Mouse (Mus musculus) MEL (cell line): ENCODE results near the gene Atp6ap2. TPM values are rescaled to one million over a fixed set of nuclear protein-coding genes. Genes with fewer than 3 reads are reported as not detected.

Source experiments
- DNase-seq: peaks from one replicate; pipeline ENCODE4 v3.0.0; 2011; ENCODE audit warnings: low read depth, low spot score
- H3K27ac ChIP-seq: 2 replicates; pipeline ENCODE4 v1.5.1; 2012; ENCODE audit warnings: low read depth, mild to moderate bottlenecking, control low read depth, low read length, moderate library complexity; ENCODE audit not compliant: control insufficient read depth
- H3K27me3 ChIP-seq, 2 experiments: fragments of 150-350 bp in 1 of 2; sonication (generic) in 1 of 2; 2 replicates each; pipeline ENCODE4 v1.6.1; 2012; ENCODE audit warnings: low read length in 2 of 2, mild to moderate bottlenecking in 2 of 2, improper control_type of control experiment in 1 of 2, moderate library complexity in 1 of 2; ENCODE audit not compliant: insufficient read depth in 2 of 2, control insufficient read depth in 1 of 2
- H3K36me3 ChIP-seq, 2 experiments: 2 replicates each; pipeline ENCODE4 v1.6.1; 2012 to 2014; ENCODE audit warnings: low read length in 2 of 2, improper control_type of control experiment in 1 of 2, inconsistent platforms in 1 of 2, mild to moderate bottlenecking in 1 of 2; ENCODE audit not compliant: insufficient read depth in 2 of 2, control insufficient read depth in 1 of 2
- H3K4me1 ChIP-seq, 2 experiments: fragments of 150-350 bp in 1 of 2; sonication (generic) in 1 of 2; 2 replicates each; pipeline ENCODE4 v1.6.1; 2012; ENCODE audit warnings: low read length in 2 of 2, improper control_type of control experiment in 1 of 2, mild to moderate bottlenecking in 1 of 2; ENCODE audit not compliant: insufficient read depth in 2 of 2, control insufficient read depth in 1 of 2
- H3K4me3 ChIP-seq, 2 experiments: fragments of 150-350 bp in 1 of 2; sonication (generic) in 1 of 2; 2 replicates each; pipeline ENCODE4 v1.5.1; 2012; ENCODE audit warnings: low read depth in 2 of 2, low read length in 2 of 2, mild to moderate bottlenecking in 2 of 2, moderate library complexity in 2 of 2, control low read depth in 1 of 2, improper control_type of control experiment in 1 of 2; ENCODE audit not compliant: control insufficient read depth in 1 of 2, insufficient read depth in 1 of 2
- H3K79me2 ChIP-seq: 2 replicates; pipeline ENCODE4 v1.6.1; 2012; ENCODE audit warnings: mild to moderate bottlenecking, low read length, moderate library complexity; ENCODE audit not compliant: control insufficient read depth, poor library complexity, insufficient read depth
- H3K9ac ChIP-seq: 2 replicates; pipeline ENCODE4 v1.6.1; 2012; ENCODE audit warnings: low read depth, mild to moderate bottlenecking, control low read depth, low read length, moderate library complexity; ENCODE audit not compliant: control insufficient read depth, poor library complexity, severe bottlenecking
- H3K9me3 ChIP-seq: fragments of 150-350 bp; sonication (generic); replicated peaks from 2 replicates; pipeline ENCODE4 v1.6.1; 2012; ENCODE audit warnings: mild to moderate bottlenecking, low read length, improper control_type of control experiment, moderate library complexity; ENCODE audit not compliant: insufficient read depth
- CHD2 ChIP-seq: IDR thresholded peaks from 2 replicates; pipeline ENCODE4 v1.6.1; 2011; ENCODE audit warnings: low read length, improper control_type of control experiment
- CTCF ChIP-seq, 3 experiments: IDR thresholded peaks in 2 of 3; conservative IDR thresholded peaks in 1 of 3; 2 replicates each; pipeline ENCODE4 v1.5.1; 2011 to 2012; ENCODE audit warnings: low read length in 3 of 3, low read depth in 2 of 3, mild to moderate bottlenecking in 2 of 3, improper control_type of control experiment in 1 of 3, inconsistent platforms in 1 of 3, mixed read lengths in 1 of 3, moderate library complexity in 1 of 3; ENCODE audit not compliant: control insufficient read depth in 1 of 3, insufficient read depth in 1 of 3, poor library complexity in 1 of 3, severe bottlenecking in 1 of 3
- ETS1 ChIP-seq: IDR thresholded peaks from 2 replicates; pipeline ENCODE4 v1.6.1; 2012; ENCODE audit warnings: low read depth, mild to moderate bottlenecking, inconsistent platforms, low read length, improper control_type of control experiment, moderate library complexity
- HCFC1 ChIP-seq: IDR thresholded peaks from 2 replicates; pipeline ENCODE4 v1.6.1; 2012; ENCODE audit warnings: low read depth, mild to moderate bottlenecking, inconsistent platforms, low read length, improper control_type of control experiment, moderate library complexity
- JUND ChIP-seq: IDR thresholded peaks from 2 replicates; pipeline ENCODE4 v1.6.1; 2011; ENCODE audit warnings: low read depth, mild to moderate bottlenecking, improper control_type of control experiment, low read length
- MAX ChIP-seq: IDR thresholded peaks from 2 replicates; pipeline ENCODE4 v1.6.1; 2011; ENCODE audit warnings: low read length, improper control_type of control experiment
- MXI1 ChIP-seq: IDR thresholded peaks from 2 replicates; pipeline ENCODE4 v1.6.1; 2011; ENCODE audit warnings: mild to moderate bottlenecking, low read depth, low read length, improper control_type of control experiment
- POLR2A ChIP-seq, 2 experiments: IDR thresholded peaks; 2 replicates each; pipeline ENCODE4 v1.6.1; 2011 to 2012; ENCODE audit warnings: low read length in 2 of 2, mild to moderate bottlenecking in 2 of 2, control low read depth in 1 of 2, improper control_type of control experiment in 1 of 2, low read depth in 1 of 2, moderate library complexity in 1 of 2; ENCODE audit not compliant: control insufficient read depth in 1 of 2, insufficient read depth in 1 of 2, poor library complexity in 1 of 2
- POLR2AphosphoS5 ChIP-seq: IDR thresholded peaks from 2 replicates; pipeline ENCODE4 v1.6.1; 2012; ENCODE audit warnings: low read depth, borderline replicate concordance, mild to moderate bottlenecking, inconsistent platforms, low read length, moderate library complexity, mixed read lengths
- RAD21 ChIP-seq: IDR thresholded peaks from 2 replicates; pipeline ENCODE4 v1.6.1; 2011; ENCODE audit warnings: mild to moderate bottlenecking, low read depth, low read length, improper control_type of control experiment
- SIN3A ChIP-seq: IDR thresholded peaks from 2 replicates; pipeline ENCODE4 v1.6.1; 2012; ENCODE audit warnings: low read length, improper control_type of control experiment, inconsistent platforms
- SMC3 ChIP-seq: IDR thresholded peaks from 2 replicates; pipeline ENCODE4 v1.6.1; 2011; ENCODE audit warnings: low read depth, low read length, improper control_type of control experiment
- USF2 ChIP-seq, 2 experiments: IDR thresholded peaks; 2 replicates each; pipeline ENCODE4 v1.6.1; 2011 to 2012; ENCODE audit warnings: improper control_type of control experiment in 2 of 2, low read length in 2 of 2, borderline replicate concordance in 1 of 2, inconsistent platforms in 1 of 2, low read depth in 1 of 2, mild to moderate bottlenecking in 1 of 2; ENCODE audit not compliant: insufficient read depth in 1 of 2
- ZNF384 ChIP-seq: IDR thresholded peaks from 2 replicates; pipeline ENCODE4 v1.6.1; 2012; ENCODE audit warnings: low read depth, mild to moderate bottlenecking, inconsistent platforms, low read length, improper control_type of control experiment
- polyA plus RNA-seq, 2 experiments: library from polyadenylated mRNA; stranded (reverse) in 1 of 2; unstranded in 1 of 2; fragments of >175 nt in 1 of 2; fragments of >200 nt in 1 of 2; gene quantifications; 2 replicates each; pipeline versions ENCODE4 v1.2.1 to v1.2.4; 2012; ENCODE audit warnings: low replicate concordance in 2 of 2, low read depth in 1 of 2; ENCODE audit not compliant: insufficient read length in 2 of 2, insufficient read depth in 1 of 2, missing spikeins in 1 of 2
- total RNA-seq: library from RNA; depleted of rRNA; stranded (reverse); fragments of 300-350 nt; gene quantifications from 2 replicates; pipeline ENCODE4 v1.2.3, GENCODE M21; 2012; rRNA removed

The Atp6ap2 gene
- total and polyA plus RNA-seq, 3 experiments = 47.6 to 323 (median 56.4) TPM

DNA sequence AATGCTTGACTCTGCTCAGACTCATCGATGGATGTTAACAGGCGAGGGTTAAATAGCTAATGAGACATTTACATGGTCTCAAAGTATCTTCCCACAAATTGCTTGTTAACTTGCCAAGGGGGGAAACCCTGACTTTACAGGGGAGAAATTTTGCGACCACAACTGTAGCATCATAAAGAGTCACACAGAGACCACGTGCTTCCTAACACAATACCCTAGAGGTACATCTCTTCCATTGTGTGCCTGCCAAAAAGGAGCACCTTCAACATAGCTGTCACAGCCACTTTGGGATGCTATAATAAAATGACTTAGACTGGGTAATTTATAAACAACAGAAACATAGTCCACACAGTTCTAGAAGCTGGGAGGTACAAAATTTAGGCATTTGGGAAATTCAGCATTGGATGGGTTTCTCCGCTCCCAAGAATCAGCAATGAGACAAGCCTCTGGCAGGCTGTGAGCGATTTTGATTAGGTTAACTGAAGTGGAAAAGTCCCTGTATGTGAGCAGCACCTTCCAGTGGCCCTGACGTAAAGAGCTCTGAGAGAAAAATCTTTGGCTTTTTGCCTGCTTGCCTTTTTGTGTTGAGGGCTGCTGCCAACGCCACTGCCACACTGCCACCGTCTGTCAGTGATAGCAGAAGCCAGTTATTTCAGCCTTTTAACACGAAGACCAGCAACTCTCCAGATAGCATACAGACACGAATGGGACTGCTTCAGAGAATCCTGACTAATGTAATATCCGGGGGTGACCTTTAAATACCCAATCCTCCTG, 58.1 kb downstream of the Atp6ap2 start:
- Histone ChIP-seq H3K27me3 (no peaks in the 10 kb centered on the region), H3K27ac (no peak overlapping the region), H3K9ac (no peak overlapping the region), H3K36me3 (no peaks in the 10 kb centered on the region; a peak in 1 of 4 replicates), H3K79me2 (no peaks in the 10 kb centered on the region), H3K9me3 (no peaks in the 10 kb centered on the region), H3K4me3 (no peak overlapping the region), H3K4me1 (no peaks in the 10 kb centered on the region)
- no peak for DNase-seq
- TF ChIP-seq CTCF (IDR thresholded peaks at IDR 0.05 in 2 of 3, conservative IDR thresholded peaks at IDR 0.05 in 1 of 3; ENCODE audit: control insufficient read depth in 1 of 3, insufficient read depth in 1 of 3, low read depth in 2 of 3, low read length in 3 of 3, poor library complexity in 1 of 3, severe bottlenecking in 1 of 3) (peak in 1 of 3 experiments; percentile 6; a peak in 1 of 6 replicates), SMC3 (0 out of 2 replicates have a peak, but pooled peaks have one; percentile 18), SIN3A (no peak)

DNA sequence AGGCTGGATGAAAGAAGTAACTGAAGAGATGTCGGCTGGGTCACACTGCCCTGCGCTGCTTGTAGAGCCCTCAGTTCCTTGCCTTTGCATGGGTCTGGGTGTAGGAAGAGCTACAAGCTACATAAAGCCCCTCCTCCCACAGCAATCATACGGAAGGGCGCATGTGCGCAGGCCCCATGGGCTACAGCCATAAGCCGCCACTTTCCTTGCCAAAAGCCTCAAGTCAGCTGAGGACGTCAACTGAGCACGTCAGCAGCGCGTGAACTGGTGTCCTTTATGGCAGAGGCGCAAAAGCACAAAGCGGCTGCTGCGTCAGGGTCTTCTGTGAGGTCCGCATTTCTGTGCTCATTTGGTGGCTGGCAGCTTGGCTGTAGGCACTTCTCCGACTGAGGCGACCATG, 64.3 kb downstream of the Atp6ap2 start:
- DNase-seq = no peak
- Histone ChIP-seq H3K4me1 (no peaks in the 10 kb centered on the region), H3K36me3 (peaks cover 0 to 4% of the 10 kb centered on the region in 2 experiments; a peak in 2 of 4 replicates), H3K27ac (no peak overlapping the region), H3K9ac (no peak overlapping the region), H3K4me3 (no peak overlapping the region), H3K27me3 (no peaks in the 10 kb centered on the region), H3K9me3 (no peaks in the 10 kb centered on the region), H3K79me2 (no peaks in the 10 kb centered on the region)
- TF ChIP-seq POLR2AphosphoS5 (no peak), HCFC1 (no peak), ZNF384 (no peak), USF2 (IDR thresholded peaks at IDR 0.05; ENCODE audit: borderline replicate concordance in 1 of 2, insufficient read depth in 1 of 2, low read depth in 1 of 2, low read length in 2 of 2) (no peak), JUND (no peak), CHD2 (no peak), MXI1 (no peak), MAX (no peak), POLR2A (IDR thresholded peaks at IDR 0.05; ENCODE audit: control insufficient read depth in 1 of 2, insufficient read depth in 1 of 2, low read depth in 1 of 2, low read length in 2 of 2, poor library complexity in 1 of 2) (no peak)

DNA sequence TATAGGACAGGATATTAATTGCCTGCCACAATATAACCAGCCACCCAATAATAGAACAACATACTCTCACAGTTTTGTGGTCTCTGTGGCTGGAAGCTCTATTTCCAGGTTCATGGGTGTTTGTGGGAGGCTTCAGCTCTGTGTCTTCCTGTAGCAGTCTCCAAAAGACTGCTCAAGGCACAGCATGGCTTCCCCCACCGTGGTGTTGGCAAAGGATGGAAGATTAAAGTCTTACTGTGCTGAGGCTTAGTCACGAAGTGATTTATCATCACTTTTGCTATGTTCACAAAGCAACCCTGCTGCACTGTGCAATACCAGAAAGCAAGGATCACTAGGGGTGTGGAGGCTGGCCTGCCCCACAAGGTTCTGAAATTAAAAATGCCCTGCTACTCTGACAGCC, 66.3 kb downstream of the Atp6ap2 start:
- H3K79me2 ChIP-seq = no peaks in the 10 kb centered on the region
- TF ChIP-seq JUND (no peak), RAD21 (no peak), ETS1 (no peak)
- no peaks in the 10 kb centered on the region for H3K4me1 ChIP-seq
- H3K4me3 ChIP-seq = no peak overlapping the region
- no peak for DNase-seq
- H3K9me3 ChIP-seq = no peaks in the 10 kb centered on the region
- H3K27ac ChIP-seq = no peak overlapping the region
- no peaks in the 10 kb centered on the region for H3K27me3 ChIP-seq
- no peak overlapping the region for H3K9ac ChIP-seq
- H3K36me3 ChIP-seq = peaks cover 0 to 5% of the 10 kb centered on the region in 2 experiments; a peak in 2 of 4 replicates

Other genes starting within 250 kb of the Atp6ap2 start
- gene 1810030O07Rik, start 85.9 kb downstream of the Atp6ap2 start, total RNA-seq = 31.4 and 32.7 TPM in 2 replicates
- 100 to 1,000 TPM in 1 of 2 experiments, 10 to 100 TPM in 1; 32.3 to 216 TPM for gene 1810030O07Rik, start 85.9 kb downstream of the Atp6ap2 start, polyA plus RNA-seq
- 34.6 and 42.1 TPM in 2 replicates for gene Med14, start 174.3 kb downstream of the Atp6ap2 start, total RNA-seq
- 10 to 100 TPM; 53.3 to 77.9 TPM for gene Med14, start 174.3 kb downstream of the Atp6ap2 start, polyA plus RNA-seq